Mouse (Mus musculus): Measurements from ENCODE around the gene Tead1. TPM values are rescaled to one million over a fixed set of nuclear protein-coding genes. Genes with fewer than 3 reads are reported as not detected.

Tead1 gene
- polyA plus RNA-seq, 1 experiment from 2014 or later: 32.3 TPM

GRCm38 (mm10) chr7:112739174-112739573 lies 60.1 kb downstream of the Tead1 start:
- Histone ChIP-seq H3K27ac (no peak overlapping the region), H3K4me2 (no peak overlapping the region), H3K27me3 (no peaks in the 10 kb centered on the region), H3K4me1 (replicated peaks) (peaks cover 67% of the 10 kb centered on the region), H3K9ac (no peak overlapping the region), H3K4me3 (no peak overlapping the region), H3K9me3 (replicated peaks) (no peaks in the 10 kb centered on the region), H3K36me3 (no peaks in the 10 kb centered on the region)
- WGBS: 53% methylated on average over 6 of the region's 6 CpGs
- no peak for ATAC-seq (replicated peaks; ENCODE audit: insufficient number of reproducible peaks, insufficient read depth, low FRiP score, low read depth)

- Histone ChIP-seq H3K4me3 (peak overlapping the region; percentile 36), H3K27me3 (no peaks in the 10 kb centered on the region), H3K36me3 (no peaks in the 10 kb centered on the region), H3K4me2 (peak overlapping the region; percentile 53), H3K9ac (peak overlapping the region; percentile 46), H3K4me1 (replicated peaks) (peaks cover 65% of the 10 kb centered on the region), H3K27ac (peak overlapping the region; percentile 89), H3K9me3 (replicated peaks) (no peaks in the 10 kb centered on the region)
- 28% methylated on average over 12 of the region's 12 CpGs for WGBS
- ATAC-seq (replicated peaks; ENCODE audit: insufficient number of reproducible peaks, insufficient read depth, low FRiP score, low read depth): peak; percentile 77
Measured at GRCm38 (mm10) chr7:112741790-112742189, 62.7 kb downstream of the Tead1 start.

- 0 out of 2 replicates have a peak overlapping the region, but pooled peaks have one; percentile 15 for H3K9ac ChIP-seq
- WGBS: 35% methylated on average over 7 of the region's 7 CpGs
Measured at GRCm38 (mm10) chr7:112743063-112743462, 63.9 kb downstream of the Tead1 start.

GRCm38 (mm10) chr7:112743621-112744395 lies 64.7 kb downstream of the Tead1 start:
- peak overlapping the region; percentile 89 for H3K27ac ChIP-seq
- H3K4me2 ChIP-seq: peak overlapping the region; percentile 53
- H3K4me1 ChIP-seq (replicated peaks): peaks cover 66% of the 10 kb centered on the region
- H3K4me3 ChIP-seq: peak overlapping the region; percentile 7; the same call in 1 of the 2 replicates
- H3K9ac ChIP-seq: peak overlapping the region; percentile 15; the same call in 1 of the 2 replicates
- H3K36me3 ChIP-seq: no peaks in the 10 kb centered on the region
- no peaks in the 10 kb centered on the region for H3K27me3 ChIP-seq
- peak; percentile 82 for ATAC-seq (replicated peaks; ENCODE audit: insufficient number of reproducible peaks, insufficient read depth, low FRiP score, low read depth)
- WGBS: 3% methylated on average over 11 of the region's 11 CpGs
- H3K9me3 ChIP-seq (replicated peaks): no peaks in the 10 kb centered on the region

More at GRCm38 (mm10) chr7:112743063-112743462, 63.9 kb downstream of the Tead1 start:
- ATAC-seq (replicated peaks; ENCODE audit: insufficient number of reproducible peaks, insufficient read depth, low FRiP score, low read depth): no peak
- Histone ChIP-seq H3K9me3 (replicated peaks) (no peaks in the 10 kb centered on the region), H3K4me1 (replicated peaks) (peaks cover 62% of the 10 kb centered on the region), H3K4me2 (peak overlapping the region; percentile 53), H3K36me3 (no peaks in the 10 kb centered on the region), H3K4me3 (peak overlapping the region; percentile 7), H3K27ac (peak overlapping the region; percentile 89), H3K27me3 (no peaks in the 10 kb centered on the region)

GRCm38 (mm10) chr7:112747187-112747586 lies 68.1 kb downstream of the Tead1 start:
- no peaks in the 10 kb centered on the region for H3K27me3 ChIP-seq
- H3K36me3 ChIP-seq: no peaks in the 10 kb centered on the region
- H3K4me3 ChIP-seq: no peak overlapping the region
- 82% methylated on average over 3 of the region's 3 CpGs for WGBS
- no peak overlapping the region for H3K4me2 ChIP-seq
- H3K9me3 ChIP-seq (replicated peaks): no peaks in the 10 kb centered on the region
- peaks cover 40% of the 10 kb centered on the region for H3K4me1 ChIP-seq (replicated peaks)
- no peak overlapping the region for H3K9ac ChIP-seq
- H3K27ac ChIP-seq: no peak overlapping the region
- no peak for ATAC-seq (replicated peaks; ENCODE audit: insufficient number of reproducible peaks, insufficient read depth, low FRiP score, low read depth)

- WGBS: 83% methylated on average over 3 of the region's 3 CpGs
- Histone ChIP-seq H3K27ac (no peak overlapping the region), H3K9me3 (replicated peaks) (no peaks in the 10 kb centered on the region), H3K9ac (no peak overlapping the region), H3K4me2 (no peak overlapping the region), H3K4me3 (no peak overlapping the region), H3K36me3 (no peaks in the 10 kb centered on the region), H3K4me1 (replicated peaks) (peaks cover 38% of the 10 kb centered on the region), H3K27me3 (no peaks in the 10 kb centered on the region)
- no peak for ATAC-seq (replicated peaks; ENCODE audit: insufficient number of reproducible peaks, insufficient read depth, low FRiP score, low read depth)
Measured at GRCm38 (mm10) chr7:112747836-112748235, 68.7 kb downstream of the Tead1 start.

GRCm38 (mm10) chr7:112748327-112748726 lies 69.2 kb downstream of the Tead1 start:
- WGBS: 86% methylated on average over 4 of the region's 4 CpGs
- no peak for ATAC-seq (replicated peaks; ENCODE audit: insufficient number of reproducible peaks, insufficient read depth, low FRiP score, low read depth)
- Histone ChIP-seq H3K9me3 (replicated peaks) (no peaks in the 10 kb centered on the region), H3K4me1 (replicated peaks) (peaks cover 38% of the 10 kb centered on the region), H3K9ac (no peak overlapping the region), H3K36me3 (no peaks in the 10 kb centered on the region), H3K4me2 (no peak overlapping the region), H3K27me3 (no peaks in the 10 kb centered on the region), H3K27ac (no peak overlapping the region), H3K4me3 (no peak overlapping the region)

- peaks cover 39% of the 10 kb centered on the region for H3K4me1 ChIP-seq (replicated peaks)
- WGBS: 86% methylated on average over 9 of the region's 9 CpGs
- no peak for ATAC-seq (replicated peaks; ENCODE audit: insufficient number of reproducible peaks, insufficient read depth, low FRiP score, low read depth)
- H3K9ac ChIP-seq: no peak overlapping the region
- no peak overlapping the region for H3K27ac ChIP-seq
- no peaks in the 10 kb centered on the region for H3K36me3 ChIP-seq
- H3K4me2 ChIP-seq: no peak overlapping the region
- H3K9me3 ChIP-seq (replicated peaks): no peaks in the 10 kb centered on the region
- H3K27me3 ChIP-seq: no peaks in the 10 kb centered on the region
- H3K4me3 ChIP-seq: no peak overlapping the region
Measured at GRCm38 (mm10) chr7:112750101-112750500, 71.0 kb downstream of the Tead1 start.

- Histone ChIP-seq H3K36me3 (no peaks in the 10 kb centered on the region), H3K4me1 (replicated peaks) (peaks cover 52% of the 10 kb centered on the region), H3K4me2 (no peak overlapping the region), H3K27ac (peak overlapping the region; percentile 78; the same call in 1 of the 2 replicates), H3K9me3 (replicated peaks) (no peaks in the 10 kb centered on the region), H3K27me3 (no peaks in the 10 kb centered on the region), H3K4me3 (no peak overlapping the region), H3K9ac (no peak overlapping the region)
- 88% methylated on average over 6 of the region's 6 CpGs for WGBS
- no peak for ATAC-seq (replicated peaks; ENCODE audit: insufficient number of reproducible peaks, insufficient read depth, low FRiP score, low read depth)
Measured at GRCm38 (mm10) chr7:112752311-112752710, 73.2 kb downstream of the Tead1 start.

- Histone ChIP-seq H3K36me3 (no peaks in the 10 kb centered on the region), H3K4me1 (replicated peaks) (peaks cover 59% of the 10 kb centered on the region), H3K9me3 (replicated peaks) (no peaks in the 10 kb centered on the region), H3K27me3 (no peaks in the 10 kb centered on the region), H3K27ac (peak overlapping the region; percentile 78), H3K4me3 (no peak overlapping the region), H3K9ac (no peak overlapping the region), H3K4me2 (peak overlapping the region; percentile 23)
- WGBS: 34% methylated on average over 6 of the region's 6 CpGs
- no peak for ATAC-seq (replicated peaks; ENCODE audit: insufficient number of reproducible peaks, insufficient read depth, low FRiP score, low read depth)
Measured at GRCm38 (mm10) chr7:112753314-112753713, 74.2 kb downstream of the Tead1 start.

- Histone ChIP-seq H3K4me1 (replicated peaks) (peaks cover 94% of the 10 kb centered on the region), H3K4me2 (0 out of 2 replicates have a peak overlapping the region, but pooled peaks have one; percentile 3), H3K27me3 (no peaks in the 10 kb centered on the region), H3K4me3 (no peak overlapping the region), H3K36me3 (no peaks in the 10 kb centered on the region), H3K27ac (peak overlapping the region; percentile 63), H3K9me3 (replicated peaks) (no peaks in the 10 kb centered on the region), H3K9ac (no peak overlapping the region)
- WGBS: 30% methylated on average over 23 of the region's 23 CpGs
- ATAC-seq (replicated peaks; ENCODE audit: insufficient number of reproducible peaks, insufficient read depth, low FRiP score, low read depth): no peak
Measured at GRCm38 (mm10) chr7:112759359-112759975, 80.3 kb downstream of the Tead1 start.
